30 mouse cellular contexts compared by ENCODE assay signal in genomic region chr9:96750636-96751035, GRCm38 (mm10).
"Had no signal": no experiment of that assay in that cellular context is flagged by ENCODE, and none has a peak within 500 bp of the region (broad histone marks: within the 10 kb centered on the region; RNA-seq: fewer than 3 reads in every experiment).

No protein-coding gene starts in this region.

- H3K27ac ChIP-seq: heart, embryonic 13.5 days; heart, embryonic 15.5 days; hindbrain, embryonic 10.5 days; hindbrain, embryonic 12.5 days; hindbrain, embryonic 13.5 days; hindbrain, embryonic 14.5 days; hindbrain, embryonic 15.5 days; hindbrain, postnatal 0 days; intestine, embryonic 15.5 days; kidney, embryonic 15.5 days; kidney, postnatal 0 days; layer of hippocampus, adult 2 months; left cerebral cortex, adult 2 months had no signal

- H3K4me2 ChIP-seq: heart, embryonic 11.5 days; heart, embryonic 12.5 days; heart, embryonic 15.5 days; hindbrain, embryonic 12.5 days; hindbrain, embryonic 13.5 days; hindbrain, embryonic 14.5 days; hindbrain, embryonic 15.5 days; intestine, embryonic 15.5 days; kidney, embryonic 15.5 days had no signal

- H3K4me3 ChIP-seq: heart, embryonic 12.5 days; heart, embryonic 13.5 days; heart, embryonic 15.5 days; hindbrain, embryonic 10.5 days; hindbrain, embryonic 12.5 days; hindbrain, embryonic 13.5 days; hindbrain, embryonic 15.5 days; intestine, embryonic 15.5 days; kidney, embryonic 15.5 days; layer of hippocampus, adult 2 months; left cerebral cortex, adult 2 months had no signal

- H3K9me3 ChIP-seq: heart, embryonic 15.5 days; hindbrain, embryonic 10.5 days; hindbrain, embryonic 12.5 days; hindbrain, embryonic 13.5 days; hindbrain, embryonic 15.5 days; intestine, embryonic 15.5 days; kidney, embryonic 15.5 days had no signal

- H3K36me3 ChIP-seq: hindbrain, embryonic 10.5 days; hindbrain, embryonic 12.5 days; hindbrain, embryonic 13.5 days; hindbrain, embryonic 15.5 days; intestine, embryonic 15.5 days had no signal

- H3K9ac ChIP-seq: heart, embryonic 12.5 days; heart, embryonic 13.5 days; heart, embryonic 15.5 days; hindbrain, embryonic 12.5 days; hindbrain, embryonic 13.5 days; hindbrain, embryonic 14.5 days; hindbrain, embryonic 15.5 days; intestine, embryonic 15.5 days; kidney, embryonic 15.5 days had no signal

- DNase-seq: heart, postnatal 10 days; heart, postnatal 14 days; heart, postnatal 36 days; heart, postnatal 4 days; kidney, adult 11 months; kidney, adult 18-20 months; kidney, adult 2 months; kidney, adult 8-10 months; kidney, adult 9 months; kidney, postnatal 10 days; kidney, postnatal 14 days; kidney, postnatal 36 days; kidney, postnatal 4 days; layer of hippocampus, adult 9-11 months; layer of hippocampus, postnatal 36 days had no signal

- H3K27me3 ChIP-seq: heart, embryonic 12.5 days; heart, embryonic 13.5 days; heart, embryonic 15.5 days; hindbrain, embryonic 12.5 days; hindbrain, embryonic 13.5 days; hindbrain, embryonic 15.5 days; intestine, embryonic 15.5 days; kidney, embryonic 15.5 days had no signal

- H3K4me1 ChIP-seq: hindbrain, embryonic 13.5 days; hindbrain, embryonic 15.5 days had no signal
